Mouse (Mus musculus) embryonic facial prominence, embryonic 14.5 days (tissue): Measurements from ENCODE around the gene Gm14419. TPM values are rescaled to one million over a fixed set of nuclear protein-coding genes. Genes with fewer than 3 reads are reported as not detected.
"Not testable (repeated sequence)": the region's sequence is repeated elsewhere in the genome, so short reads cannot be mapped to it uniquely, and the experiment has no call there.

ENCODE experiments used
- ATAC-seq: fragments of 200-750 bp; cut with Nextera tagmentation; 2 replicates; pipeline ENCODE4 v1.8.0; 2017; ENCODE audit warnings: low read depth, moderate number of reproducible peaks, moderate TSS enrichment
- DNase-seq: peaks from one replicate; pipeline ENCODE4 v3.0.0-alpha.2; 2015; ENCODE audit warnings: low spot score
- H3K27ac ChIP-seq: fragments of 300-500 bp; sonication (generic); replicated peaks from 2 replicates; pipeline ENCODE4 v1.5.1; 2014; ENCODE audit warnings: low read depth, mild to moderate bottlenecking, low read length, moderate library complexity
- H3K27me3 ChIP-seq: fragments of 300-500 bp; sonication (generic); replicated peaks from 2 replicates; pipeline ENCODE4 v1.6.1; 2014; ENCODE audit warnings: low read length; ENCODE audit not compliant: control insufficient read depth, insufficient read depth
- H3K36me3 ChIP-seq: fragments of 300-500 bp; sonication (generic); 2 replicates; pipeline ENCODE4 v1.6.1; 2014; ENCODE audit warnings: low read length, mixed read lengths; ENCODE audit not compliant: control insufficient read depth, insufficient read depth
- H3K4me1 ChIP-seq: fragments of 300-500 bp; sonication (generic); 2 replicates; pipeline ENCODE4 v1.6.1; 2014; ENCODE audit warnings: antibody characterized with exemption, low read length; ENCODE audit not compliant: control insufficient read depth, insufficient read depth
- H3K4me2 ChIP-seq: fragments of 300-500 bp; sonication (generic); 2 replicates; pipeline ENCODE4 v1.6.1; 2014; ENCODE audit warnings: low read depth, mild to moderate bottlenecking, low read length, moderate library complexity, mixed read lengths
- H3K4me3 ChIP-seq: fragments of 300-500 bp; sonication (generic); 2 replicates; pipeline ENCODE4 v1.5.1; 2014; ENCODE audit warnings: low read depth, mild to moderate bottlenecking, low read length
- H3K9ac ChIP-seq: fragments of 300-500 bp; sonication (generic); 2 replicates; pipeline ENCODE4 v1.6.1; 2014; ENCODE audit warnings: low read depth, mild to moderate bottlenecking, low read length, moderate library complexity, mixed read lengths
- H3K9me3 ChIP-seq: fragments of 300-500 bp; sonication (generic); 2 replicates; pipeline ENCODE4 v1.6.1; 2016; ENCODE audit warnings: low read length; ENCODE audit not compliant: control insufficient read depth
- WGBS: fragments of 180-500 bp; shearing (Covaris S2); extraction: QIAGEN DNeasy Blood & Tissue Kit; methylation state at CpG from one replicate; pipeline ENCODE4 v1.1.7; 2014; 5-methylcytosine and 5-hydroxymethylcytosine counted together
- polyA plus RNA-seq: library from polyadenylated mRNA; unstranded; fragments of >200 nt; fragmentation: Nextera tagmentation; extraction: Ambion mirVana; gene quantifications from 2 replicates; pipeline ENCODE4 v1.2.1, GENCODE M21; 2014

Gm14419 gene
- 11.4 and 15.4 TPM in 2 replicates for polyA plus RNA-seq

GRCm38 (mm10) chr2:177000656-177001055, at the start of gene Gm14419:
Gm14419 (plus strand) TSS chr2:177000956.
- not testable (repeated sequence) for H3K27me3 ChIP-seq, H3K4me3 ChIP-seq, H3K4me2 ChIP-seq, DNase-seq, H3K9ac ChIP-seq, H3K4me1 ChIP-seq, H3K9me3 ChIP-seq, H3K36me3 ChIP-seq, ATAC-seq, H3K27ac ChIP-seq
- WGBS: no CpG with 5 or more reads among the region's 6 CpGs

Other genes with a start within 250 kb of the Gm14419 start
- gene Gm14295, start 202.3 kb upstream of the Gm14419 start, polyA plus RNA-seq: 20.7 and 25.8 TPM in 2 replicates
- gene Gm14408, start 169.8 kb upstream of the Gm14419 start, polyA plus RNA-seq: not detected in 2 replicates
- 7.8 and 9.1 TPM in 2 replicates for gene Gm14296, start 73.1 kb upstream of the Gm14419 start, polyA plus RNA-seq
- not detected in 2 replicates for gene Gm14401, start 73.4 kb downstream of the Gm14419 start, polyA plus RNA-seq
- gene Gm14410, start 205.5 kb downstream of the Gm14419 start, polyA plus RNA-seq: 26.6 and 30.2 TPM in 2 replicates